Mouse (Mus musculus) limb, embryonic 11.5 days (tissue): ENCODE results near the gene Zfp384. TPM values are rescaled to one million over a fixed set of nuclear protein-coding genes. Genes with fewer than 3 reads are reported as not detected.
A peak's percentile ranks its signal among the peaks of the same experiment; 100 is the strongest.
"Not testable (repeated sequence)": the region's sequence is repeated elsewhere in the genome, so short reads cannot be mapped to it uniquely, and the experiment has no call there.

Experiments
- ATAC-seq: fragments of 200-750 bp; cut with Nextera tagmentation; 2 replicates; pipeline ENCODE4 v1.8.0; 2017; ENCODE audit warnings: low read depth; ENCODE audit not compliant: insufficient number of reproducible peaks, low FRiP score, low TSS enrichment
- DNase-seq: peaks from one replicate; pipeline ENCODE4 v3.0.0-alpha.2; 2015; ENCODE audit warnings: low spot score
- H3K27ac ChIP-seq: fragments of 300-500 bp; sonication (generic); replicated peaks from 2 replicates; pipeline ENCODE4 v1.5.1; 2014; ENCODE audit warnings: low read depth, mild to moderate bottlenecking, low read length
- H3K27me3 ChIP-seq: fragments of 300-500 bp; sonication (generic); 2 replicates; pipeline ENCODE4 v1.6.1; 2014; ENCODE audit warnings: mild to moderate bottlenecking, low read length, mixed read lengths; ENCODE audit not compliant: control insufficient read depth, insufficient read depth
- H3K36me3 ChIP-seq: fragments of 300-500 bp; sonication (generic); 2 replicates; pipeline ENCODE4 v1.6.1; 2014; ENCODE audit warnings: mild to moderate bottlenecking, low read length, moderate library complexity, mixed read lengths; ENCODE audit not compliant: control insufficient read depth, insufficient read depth
- H3K4me1 ChIP-seq: fragments of 300-500 bp; sonication (generic); 2 replicates; pipeline ENCODE4 v1.6.1; 2014; ENCODE audit warnings: low read length, mixed read lengths; ENCODE audit not compliant: control insufficient read depth, insufficient read depth
- H3K4me2 ChIP-seq: fragments of 300-500 bp; sonication (generic); 2 replicates; pipeline ENCODE4 v1.6.1; 2014; ENCODE audit warnings: low read depth, mild to moderate bottlenecking, moderate library complexity; ENCODE audit not compliant: severe bottlenecking
- H3K4me3 ChIP-seq: fragments of 300-500 bp; sonication (generic); 2 replicates; pipeline ENCODE4 v1.5.1; 2014; ENCODE audit warnings: low read depth, low read length
- H3K9ac ChIP-seq: fragments of 300-500 bp; sonication (generic); 2 replicates; pipeline ENCODE4 v1.6.1; 2014; ENCODE audit warnings: mild to moderate bottlenecking, low read length
- H3K9me3 ChIP-seq: fragments of 300-500 bp; sonication (generic); 2 replicates; pipeline ENCODE4 v1.6.1; 2016; ENCODE audit warnings: low read length; ENCODE audit not compliant: control insufficient read depth
- WGBS: fragments of 180-500 bp; shearing (Covaris S2); extraction: QIAGEN DNeasy Blood & Tissue Kit; methylation state at CpG from one replicate; pipeline ENCODE4 v1.1.7; 2014; 5-methylcytosine and 5-hydroxymethylcytosine counted together
- polyA plus RNA-seq: library from polyadenylated mRNA; unstranded; fragments of >200 nt; fragmentation: Nextera tagmentation; extraction: Ambion mirVana; gene quantifications from 2 replicates; pipeline ENCODE4 v1.2.1, GENCODE M21; 2014

Zfp384 gene
- polyA plus RNA-seq, 1 experiment from 2014 or later = 11.0 TPM

GRCm38 (mm10) chr6:124999546-124999945 is 9.4 kb upstream of the Zfp384 start:
- DNase-seq (no peak), ATAC-seq (no peak)
- H3K9ac ChIP-seq = no peak overlapping the region
- H3K4me1 ChIP-seq = 0 out of 2 replicates have a peak, but pooled peaks cover 3% of the 10 kb centered on the region
- peaks cover 61% of the 10 kb centered on the region for H3K27me3 ChIP-seq
- no peaks in the 10 kb centered on the region for H3K9me3 ChIP-seq
- no peak overlapping the region for H3K4me2 ChIP-seq
- H3K4me3 ChIP-seq = no peak overlapping the region
- H3K27ac ChIP-seq = no peak overlapping the region
- H3K36me3 ChIP-seq = no peaks in the 10 kb centered on the region
- 26% methylated on average over 10 of the region's 10 CpGs for WGBS

- no peaks in the 10 kb centered on the region for H3K36me3 ChIP-seq
- H3K4me2 ChIP-seq = no peak overlapping the region
- no peak overlapping the region for H3K27ac ChIP-seq
- ATAC-seq = no peak
- no peaks in the 10 kb centered on the region for H3K9me3 ChIP-seq
- no peak overlapping the region for H3K9ac ChIP-seq
- no peaks in the 10 kb centered on the region; the same call in 1 of the 2 replicates for H3K4me1 ChIP-seq
- no peak overlapping the region for H3K4me3 ChIP-seq
- WGBS = 45% methylated on average over 3 of the region's 3 CpGs
- peaks cover 26% of the 10 kb centered on the region for H3K27me3 ChIP-seq
- no peak for DNase-seq
Measured at GRCm38 (mm10) chr6:125003706-125004105, 5.2 kb upstream of the Zfp384 start.

GRCm38 (mm10) chr6:125005086-125005485 is 3.9 kb upstream of the Zfp384 start:
- Histone ChIP-seq H3K9me3 (no peaks in the 10 kb centered on the region), H3K4me1 (peaks cover 3% of the 10 kb centered on the region; the same call in 1 of the 2 replicates), H3K9ac (no peak overlapping the region), H3K27me3 (peaks cover 12% of the 10 kb centered on the region), H3K4me3 (no peak overlapping the region), H3K4me2 (no peak overlapping the region), H3K36me3 (no peaks in the 10 kb centered on the region), H3K27ac (no peak overlapping the region)
- no peak for ATAC-seq
- WGBS = 30% methylated on average over 3 of the region's 3 CpGs
- DNase-seq = no peak

- no peak for ATAC-seq
- WGBS = 45% methylated on average over 13 of the region's 13 CpGs
- H3K4me3 ChIP-seq = peak overlapping the region; percentile 62
Measured at GRCm38 (mm10) chr6:125008060-125008459, 885 bp upstream of the Zfp384 start.

GRCm38 (mm10) chr6:125008586-125009128 is 288 bp upstream of the Zfp384 start:
- Histone ChIP-seq H3K27ac (peak overlapping the region; percentile 98), H3K4me3 (peak overlapping the region; percentile 62), H3K4me2 (peak overlapping the region; percentile 85), H3K9ac (peak overlapping the region; percentile 88), H3K27me3 (no peaks in the 10 kb centered on the region), H3K36me3 (peaks cover 6% of the 10 kb centered on the region; the same call in 1 of the 2 replicates), H3K9me3 (no peaks in the 10 kb centered on the region), H3K4me1 (peaks cover 4% of the 10 kb centered on the region; the same call in 1 of the 2 replicates)
- ATAC-seq (peak; percentile 97), DNase-seq (peak; percentile 97)
- WGBS = 1% methylated on average over 32 of the region's 34 CpGs

More at GRCm38 (mm10) chr6:125008060-125008459, 885 bp upstream of the Zfp384 start:
- Histone ChIP-seq H3K4me1 (peaks cover 4% of the 10 kb centered on the region; the same call in 1 of the 2 replicates), H3K9me3 (no peaks in the 10 kb centered on the region), H3K36me3 (peaks cover 4% of the 10 kb centered on the region; the same call in 1 of the 2 replicates), H3K27me3 (no peaks in the 10 kb centered on the region), H3K9ac (peak overlapping the region; percentile 70), H3K27ac (no peak overlapping the region), H3K4me2 (peak overlapping the region; percentile 67)
- peak; percentile 33 for DNase-seq

- H3K4me1 ChIP-seq = peaks cover 4% of the 10 kb centered on the region; the same call in 1 of the 2 replicates
- peak overlapping the region; percentile 62 for H3K4me3 ChIP-seq
- peaks cover 6% of the 10 kb centered on the region; the same call in 1 of the 2 replicates for H3K36me3 ChIP-seq
- no peaks in the 10 kb centered on the region for H3K27me3 ChIP-seq
- H3K27ac ChIP-seq = peak overlapping the region; percentile 98
- DNase-seq (peak; percentile 87), ATAC-seq (peak; percentile 85)
- no peaks in the 10 kb centered on the region for H3K9me3 ChIP-seq
- WGBS = 1% methylated on average over 56 of the region's 78 CpGs
- H3K9ac ChIP-seq = peak overlapping the region; percentile 88
- H3K4me2 ChIP-seq = peak overlapping the region; percentile 85
Measured at GRCm38 (mm10) chr6:125009181-125010073, 482 bp downstream of the Zfp384 start.

GRCm38 (mm10) chr6:125017682-125018081 is 8.7 kb downstream of the Zfp384 start:
- no peak for ATAC-seq
- H3K4me3 ChIP-seq = no peak overlapping the region
- H3K4me2 ChIP-seq = no peak overlapping the region
- no peak overlapping the region for H3K27ac ChIP-seq
- no peak overlapping the region for H3K9ac ChIP-seq
- DNase-seq = no peak
- peaks cover 10% of the 10 kb centered on the region for H3K36me3 ChIP-seq
- H3K27me3 ChIP-seq = no peaks in the 10 kb centered on the region
- H3K9me3 ChIP-seq = no peaks in the 10 kb centered on the region
- no peaks in the 10 kb centered on the region for H3K4me1 ChIP-seq
- 94% methylated on average over 3 of the region's 3 CpGs for WGBS

- not testable (repeated sequence) for H3K9ac ChIP-seq, H3K27me3 ChIP-seq, H3K4me3 ChIP-seq, H3K9me3 ChIP-seq, H3K4me2 ChIP-seq, H3K27ac ChIP-seq, H3K4me1 ChIP-seq
- ATAC-seq = 0 out of 2 replicates have a peak, but pooled peaks have one; percentile 32
- DNase-seq = peak; percentile 83
- peaks cover 18% of the 10 kb centered on the region; the same call in 1 of the 2 replicates for H3K36me3 ChIP-seq
- 29% methylated on average over 7 of the region's 9 CpGs for WGBS
Measured at GRCm38 (mm10) chr6:125030532-125030931, 21.6 kb downstream of the Zfp384 start.
